In genomic region chr13:78935990-78936650, GRCm38 (mm10) we compare ENCODE assay signal across 13 mouse cellular contexts.
A peak's percentile ranks its signal among the peaks of the same experiment; 100 is the strongest.
DNase-seq lines count a peak whose midpoint lies in the region; ATAC-seq and TF ChIP-seq lines count a peak whose summit lies in the region.
"Had no signal": no experiment of that assay in that cellular context is flagged by ENCODE, and none has a peak within 500 bp of the region (broad histone marks: within the 10 kb centered on the region; RNA-seq: fewer than 3 reads in every experiment).

No protein-coding gene starts in this region.

- WGBS in embryonic facial prominence, embryonic 14.5 days: 21% methylated on average over 3 of the region's 3 CpGs
- WGBS in hindbrain, embryonic 14.5 days: 11% methylated on average over 3 of the region's 3 CpGs
- WGBS in midbrain, embryonic 16.5 days: 13% methylated on average over 3 of the region's 3 CpGs

- H3K27me3 ChIP-seq in embryonic facial prominence, embryonic 14.5 days (replicated peaks; ENCODE audit: control insufficient read depth, insufficient read depth, low read length): no peaks in the 10 kb centered on the region
- no peaks in the 10 kb centered on the region for H3K27me3 ChIP-seq in hindbrain, embryonic 14.5 days (ENCODE audit: control insufficient read depth, insufficient read depth, low read length)
- no peaks in the 10 kb centered on the region for H3K27me3 ChIP-seq in midbrain, embryonic 16.5 days (ENCODE audit: control insufficient read depth, insufficient read depth, low read depth, low read length)
- H3K27me3 ChIP-seq: embryonic facial prominence, embryonic 13.5 days; liver, embryonic 13.5 days had no signal

- H3K27ac ChIP-seq in embryonic facial prominence, embryonic 14.5 days (replicated peaks; ENCODE audit: low read depth, low read length): no peak overlapping the region
- peak overlapping the region; percentile 57 for H3K27ac ChIP-seq in hindbrain, embryonic 14.5 days
- H3K27ac ChIP-seq in midbrain, embryonic 16.5 days (ENCODE audit: low read length): 0 out of 2 replicates have a peak overlapping the region, but pooled peaks have one; percentile 8
- H3K27ac ChIP-seq: embryonic facial prominence, embryonic 13.5 days; liver, embryonic 13.5 days had no signal

- peak; percentile 62 for DNase-seq in brain, embryonic 14.5 days (ENCODE audit: low read depth)
- peak; percentile 15 for DNase-seq in embryonic facial prominence, embryonic 14.5 days (ENCODE audit: low spot score)
- DNase-seq in hindbrain, embryonic 14.5 days (ENCODE audit: low spot score): peak; percentile 30
- DNase-seq in cerebellum, adult 9-11 months: no peak
- DNase-seq in layer of hippocampus, adult 9-10 months (ENCODE audit: low spot score): no peak
- DNase-seq in heart, postnatal 4 days: no peak
- DNase-seq: adrenal gland, postnatal 14 days; heart, adult 11 months; left cerebral cortex, postnatal 4 days; liver, embryonic 13.5 days had no signal

- H3K4me1 ChIP-seq in embryonic facial prominence, embryonic 14.5 days (ENCODE audit: control insufficient read depth, insufficient read depth, low read length): peaks cover 3% of the 10 kb centered on the region; the same call in 1 of the 2 replicates
- peaks cover 14% of the 10 kb centered on the region; the same call in 1 of the 2 replicates for H3K4me1 ChIP-seq in hindbrain, embryonic 14.5 days (replicated peaks; ENCODE audit: control insufficient read depth, insufficient read depth, low read length)
- H3K4me1 ChIP-seq in midbrain, embryonic 16.5 days (ENCODE audit: control insufficient read depth, insufficient read depth, low read length): peaks cover 5% of the 10 kb centered on the region
- H3K4me1 ChIP-seq: liver, embryonic 13.5 days had no signal

- H3K4me3 ChIP-seq in embryonic facial prominence, embryonic 14.5 days (ENCODE audit: low read depth, low read length): no peak overlapping the region
- no peak overlapping the region for H3K4me3 ChIP-seq in hindbrain, embryonic 14.5 days (replicated peaks; ENCODE audit: low read length)
- H3K4me3 ChIP-seq in midbrain, embryonic 16.5 days (ENCODE audit: low read depth, low read length): no peak overlapping the region
- H3K4me3 ChIP-seq: embryonic facial prominence, embryonic 13.5 days; liver, embryonic 13.5 days had no signal

- no peak overlapping the region for H3K4me2 ChIP-seq in embryonic facial prominence, embryonic 14.5 days (ENCODE audit: low read depth, low read length)
- H3K4me2 ChIP-seq in hindbrain, embryonic 14.5 days (replicated peaks): no peak overlapping the region
- no peak overlapping the region for H3K4me2 ChIP-seq in midbrain, embryonic 16.5 days (ENCODE audit: low read length)
- H3K4me2 ChIP-seq: embryonic facial prominence, embryonic 13.5 days; liver, embryonic 13.5 days had no signal

- H3K36me3 ChIP-seq in embryonic facial prominence, embryonic 14.5 days (ENCODE audit: control insufficient read depth, insufficient read depth, low read length): no peaks in the 10 kb centered on the region
- no peaks in the 10 kb centered on the region for H3K36me3 ChIP-seq in hindbrain, embryonic 14.5 days (replicated peaks; ENCODE audit: control insufficient read depth, insufficient read depth)
- no peaks in the 10 kb centered on the region for H3K36me3 ChIP-seq in midbrain, embryonic 16.5 days (ENCODE audit: control insufficient read depth, insufficient read depth, low read length)
- H3K36me3 ChIP-seq: embryonic facial prominence, embryonic 13.5 days; liver, embryonic 13.5 days had no signal

- TF ChIP-seq POLR2A in brain, embryonic 14.5 days (IDR thresholded peaks at IDR 0.05; ENCODE audit: borderline replicate concordance, extremely low read depth, insufficient read depth, insufficient read length, poor library complexity, severe bottlenecking): no peak

- no peak overlapping the region for H3K9ac ChIP-seq in embryonic facial prominence, embryonic 14.5 days (ENCODE audit: low read depth, low read length)
- no peak overlapping the region for H3K9ac ChIP-seq in hindbrain, embryonic 14.5 days
- no peak overlapping the region for H3K9ac ChIP-seq in midbrain, embryonic 16.5 days (ENCODE audit: low read depth, low read length)
- H3K9ac ChIP-seq: embryonic facial prominence, embryonic 13.5 days; liver, embryonic 13.5 days had no signal

- TF ChIP-seq CTCF in brain, embryonic 14.5 days (IDR thresholded peaks at IDR 0.05; ENCODE audit: borderline replicate concordance, extremely low read depth, insufficient read depth, insufficient read length): no peak

- ATAC-seq in embryonic facial prominence, embryonic 14.5 days (ENCODE audit: low read depth): peak; percentile 37; the same call in 1 of the 2 replicates
- peak; percentile 59 for ATAC-seq in hindbrain, embryonic 14.5 days (ENCODE audit: low FRiP score)
- ATAC-seq in midbrain, embryonic 16.5 days: 0 out of 2 replicates have a peak, but pooled peaks have one; percentile 19
- ATAC-seq in inflammation-experienced regulatory T-cells, adult 6 months: no peak

- no peaks in the 10 kb centered on the region for H3K9me3 ChIP-seq in embryonic facial prominence, embryonic 14.5 days (ENCODE audit: control insufficient read depth, low read length)
- no peaks in the 10 kb centered on the region for H3K9me3 ChIP-seq in hindbrain, embryonic 14.5 days (ENCODE audit: control insufficient read depth, low read length)
- H3K9me3 ChIP-seq in midbrain, embryonic 16.5 days (replicated peaks; ENCODE audit: control insufficient read depth, low read length, poor library complexity, severe bottlenecking): no peaks in the 10 kb centered on the region
- H3K9me3 ChIP-seq: embryonic facial prominence, embryonic 13.5 days; liver, embryonic 13.5 days had no signal

Comparison
In these comparisons a context has a peak if more than half of its experiments do, and no peak if none do; other contexts are left out.
1. DNase-seq: peak in brain, embryonic 14.5 days (single experiment), embryonic facial prominence, embryonic 14.5 days (single experiment) and hindbrain, embryonic 14.5 days (single experiment); none in cerebellum, adult 9-11 months (single experiment), layer of hippocampus, adult 9-10 months (single experiment) and heart, postnatal 4 days (single experiment).